Mouse (Mus musculus): ENCODE measurements around the gene Rara.
"Not testable (repeated sequence)": the region's sequence is repeated elsewhere in the genome, so short reads cannot be mapped to it uniquely, and the experiment has no call there.

- TF ChIP-seq CTCF (conservative IDR thresholded peaks at IDR 0.05 in 1 of 2, IDR thresholded peaks at IDR 0.05 in 1 of 2; ENCODE audit: low read depth in 2 of 2, low read length in 2 of 2); ETS1 (conservative IDR thresholded peaks at IDR 0.05; ENCODE audit: low read depth, low read length); SMC3 (IDR thresholded peaks at IDR 0.05; ENCODE audit: low read depth, low read length); POLR2A (IDR thresholded peaks at IDR 0.05; ENCODE audit: low read depth, low read length); MAFK (IDR thresholded peaks at IDR 0.05; ENCODE audit: insufficient replicate concordance, low read length); TCF12 (IDR thresholded peaks at IDR 0.05; ENCODE audit: low read depth, low read length); IRF4 (IDR thresholded peaks at IDR 0.05; ENCODE audit: low read depth, low read length): not testable (repeated sequence)
Measured at GRCm38 (mm10) chr11:98933847-98934246, 6.2 kb downstream of the Rara start.

Measured in CH12.LX (cell line).